Mouse (Mus musculus): ENCODE measurements at regions not wholly inside any gene's neighbourhood (a gene's known extent, or its start where the extent isn't known, plus 50 kb on each side); places are given as distances from the start of the nearest gene placed in this dataset.

- TF ChIP-seq CTCF (IDR thresholded peaks at IDR 0.05; ENCODE audit: low read depth, low read length) (no peak), GATA1 (IDR thresholded peaks at IDR 0.05; ENCODE audit: borderline replicate concordance, low read length) (no peak), POLR2AphosphoS5 (IDR thresholded peaks at IDR 0.05; ENCODE audit: insufficient replicate concordance, low read depth, low read length) (no peak), GATA2 (IDR thresholded peaks at IDR 0.05; ENCODE audit: borderline replicate concordance, low read depth, low read length) (no peak)
Measured at GRCm38 (mm10) chr1:194089918-194090548, 528.0 kb upstream of the Plxna2 start.
